Mouse (Mus musculus) heart, embryonic 11.5 days (tissue): ENCODE results near the gene Akap13. TPM values are rescaled to one million over a fixed set of nuclear protein-coding genes. Genes with fewer than 3 reads are reported as not detected.

Source experiments
- ATAC-seq: fragments of 200-750 bp; cut with Nextera tagmentation; replicated peaks from 2 replicates; pipeline ENCODE4 v1.8.0; 2017; ENCODE audit warnings: moderate library complexity; ENCODE audit not compliant: insufficient number of reproducible peaks, low FRiP score, low TSS enrichment
- H3K27ac ChIP-seq: fragments of 300-500 bp; sonication (generic); 2 replicates; pipeline ENCODE4 v1.5.1; 2014; ENCODE audit warnings: mild to moderate bottlenecking, low read depth, low read length
- H3K27me3 ChIP-seq: fragments of 300-500 bp; sonication (generic); 2 replicates; pipeline ENCODE4 v1.6.1; 2014; ENCODE audit warnings: mild to moderate bottlenecking, low read length, mixed read lengths; ENCODE audit not compliant: control insufficient read depth, insufficient read depth
- H3K36me3 ChIP-seq: fragments of 300-500 bp; sonication (generic); 2 replicates; pipeline ENCODE4 v1.6.1; 2014; ENCODE audit warnings: mild to moderate bottlenecking, low read length, moderate library complexity, mixed read lengths; ENCODE audit not compliant: control insufficient read depth, insufficient read depth
- H3K4me1 ChIP-seq: fragments of 300-500 bp; sonication (generic); 2 replicates; pipeline ENCODE4 v1.6.1; 2014; ENCODE audit warnings: low read length; ENCODE audit not compliant: control insufficient read depth, insufficient read depth
- H3K4me2 ChIP-seq: fragments of 300-500 bp; sonication (generic); 2 replicates; pipeline ENCODE4 v1.6.1; 2014; ENCODE audit warnings: mild to moderate bottlenecking, moderate library complexity
- H3K4me3 ChIP-seq: fragments of 300-500 bp; sonication (generic); 2 replicates; pipeline ENCODE4 v1.5.1; 2014; ENCODE audit warnings: low read depth, low read length
- H3K9ac ChIP-seq: fragments of 300-500 bp; sonication (generic); 2 replicates; pipeline ENCODE4 v1.6.1; 2014; ENCODE audit warnings: mild to moderate bottlenecking, low read depth, low read length, moderate library complexity
- H3K9me3 ChIP-seq: fragments of 300-500 bp; sonication (generic); replicated peaks from 2 replicates; pipeline ENCODE4 v1.6.1; 2016; ENCODE audit warnings: low read length; ENCODE audit not compliant: control insufficient read depth
- WGBS: fragments of 180-500 bp; shearing (Covaris S2); extraction: QIAGEN DNeasy Blood & Tissue Kit; methylation state at CpG from one replicate; pipeline ENCODE4 v1.1.7; 2014; ENCODE audit not compliant: insufficient replicate concordance; 5-methylcytosine and 5-hydroxymethylcytosine counted together
- polyA plus RNA-seq: library from polyadenylated mRNA; unstranded; fragments of >200 nt; fragmentation: Nextera tagmentation; extraction: Ambion mirVana; gene quantifications from 2 replicates; pipeline ENCODE4 v1.2.1, GENCODE M21; 2014

The Akap13 gene
- polyA plus RNA-seq, 1 experiment from 2014 or later, result 68.1 TPM

DNA sequence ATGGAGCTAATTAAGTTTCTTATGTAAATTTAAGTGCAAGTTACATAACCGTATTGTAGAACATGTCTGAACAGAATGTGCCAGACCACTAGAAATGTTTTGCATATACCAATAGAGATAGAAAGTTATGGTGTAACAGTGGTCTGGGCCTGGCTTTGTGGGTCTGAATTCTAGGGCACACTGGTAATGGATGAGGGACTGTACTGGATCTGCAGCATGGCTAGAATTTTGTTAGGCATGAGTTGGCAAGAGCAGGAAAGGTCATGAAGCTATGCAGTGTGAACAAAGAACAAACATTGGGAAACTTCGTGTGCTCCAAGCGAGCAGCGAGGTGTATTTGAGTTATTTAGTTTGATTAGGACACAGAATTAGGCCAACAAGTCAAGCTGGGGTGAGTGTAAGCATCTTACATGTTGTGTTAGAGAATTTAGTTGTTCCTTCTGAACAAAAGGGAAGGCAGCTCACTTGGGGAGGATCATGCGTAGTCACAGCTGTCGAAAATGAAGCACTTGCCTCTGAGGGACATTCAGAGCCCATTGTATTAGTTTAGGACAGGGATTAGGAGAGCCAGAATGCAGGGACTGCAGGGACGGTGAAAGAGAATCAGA lies 15.1 kb downstream of the Akap13 start:
- H3K36me3 ChIP-seq, result no peaks in the 10 kb centered on the region
- H3K27me3 ChIP-seq, result no peaks in the 10 kb centered on the region
- no peak for ATAC-seq
- H3K9me3 ChIP-seq, result no peaks in the 10 kb centered on the region
- no peak overlapping the region for H3K9ac ChIP-seq
- no peak overlapping the region for H3K27ac ChIP-seq
- no peak overlapping the region for H3K4me2 ChIP-seq
- 70% methylated on average over 7 of the region's 7 CpGs for WGBS
- no peak overlapping the region for H3K4me3 ChIP-seq
- peaks cover 15% of the 10 kb centered on the region for H3K4me1 ChIP-seq

DNA sequence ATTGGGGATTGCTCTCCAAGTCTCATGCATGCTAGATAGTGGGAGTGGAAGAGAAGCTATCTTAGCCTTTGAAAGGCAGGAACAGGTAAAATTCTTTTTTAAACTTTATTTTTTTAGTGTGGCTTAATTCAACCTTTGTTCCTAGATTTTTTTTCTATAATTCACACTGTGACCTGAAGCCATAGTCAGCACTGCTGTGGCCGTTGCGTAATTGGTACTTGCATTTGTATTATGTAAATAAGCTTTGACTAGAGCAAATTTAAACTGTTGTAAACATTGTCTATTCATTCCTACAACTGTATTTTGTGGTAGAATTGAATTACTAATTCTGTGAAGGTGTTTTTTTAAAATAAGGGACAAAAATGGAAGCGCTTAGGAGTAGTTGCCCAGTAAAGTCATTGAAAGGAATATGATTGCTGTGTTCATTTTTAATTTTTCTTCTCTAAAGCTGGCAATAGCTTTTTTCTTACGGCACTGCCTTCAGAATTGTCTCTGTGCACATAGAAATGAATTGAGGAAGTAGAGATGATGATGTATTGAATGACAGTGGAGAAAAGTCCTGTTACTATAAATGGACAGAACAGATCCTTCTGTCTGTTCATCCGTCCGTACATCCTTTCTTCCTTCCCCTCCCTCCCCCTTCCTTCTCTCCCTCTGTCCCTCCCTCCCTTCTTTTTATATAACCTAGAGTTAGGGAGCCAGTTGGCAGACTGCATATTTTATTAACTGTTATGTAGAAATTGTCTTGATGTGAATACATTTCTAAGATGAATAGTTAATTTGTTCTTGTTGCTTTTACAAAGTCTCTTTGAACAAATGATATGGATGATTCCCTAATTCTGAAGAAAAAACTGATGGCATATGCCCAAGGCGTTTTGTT lies 17.2 kb downstream of the Akap13 start:
- Histone ChIP-seq H3K27me3 (no peaks in the 10 kb centered on the region), H3K4me3 (no peak overlapping the region), H3K9me3 (no peaks in the 10 kb centered on the region), H3K9ac (no peak overlapping the region), H3K36me3 (no peaks in the 10 kb centered on the region), H3K27ac (no peak overlapping the region), H3K4me1 (peaks cover 15% of the 10 kb centered on the region), H3K4me2 (no peak overlapping the region)
- 79% methylated on average over 7 of the region's 7 CpGs for WGBS
- ATAC-seq, result no peak

DNA sequence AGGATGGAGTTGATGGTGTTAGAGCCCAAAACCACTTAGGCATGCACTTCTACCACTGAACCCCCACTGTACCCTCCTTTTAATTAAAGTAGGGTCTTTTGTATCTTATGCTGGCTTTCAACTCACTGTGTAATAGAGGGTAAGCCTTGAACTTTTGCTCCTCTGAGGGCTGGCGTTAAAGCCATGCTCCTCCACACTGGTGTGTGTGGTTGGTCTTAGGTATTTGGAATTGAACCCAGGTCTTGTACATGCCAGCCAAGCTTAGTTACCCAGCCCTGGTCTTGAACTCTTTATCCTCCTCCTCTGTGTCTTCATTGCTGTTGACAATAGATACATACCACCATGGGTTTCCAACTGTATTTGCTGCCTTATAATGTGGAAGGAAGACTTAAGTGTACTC lies 18.0 kb downstream of the Akap13 start:
- Histone ChIP-seq H3K9ac (no peak overlapping the region), H3K4me3 (no peak overlapping the region), H3K4me2 (no peak overlapping the region), H3K36me3 (no peaks in the 10 kb centered on the region), H3K27me3 (no peaks in the 10 kb centered on the region), H3K4me1 (peaks cover 8% of the 10 kb centered on the region; the same call in 1 of the 2 replicates), H3K27ac (no peak overlapping the region), H3K9me3 (no peaks in the 10 kb centered on the region)
- no peak for ATAC-seq
- WGBS, result 86% methylated on average over 1 of the region's 1 CpGs

DNA sequence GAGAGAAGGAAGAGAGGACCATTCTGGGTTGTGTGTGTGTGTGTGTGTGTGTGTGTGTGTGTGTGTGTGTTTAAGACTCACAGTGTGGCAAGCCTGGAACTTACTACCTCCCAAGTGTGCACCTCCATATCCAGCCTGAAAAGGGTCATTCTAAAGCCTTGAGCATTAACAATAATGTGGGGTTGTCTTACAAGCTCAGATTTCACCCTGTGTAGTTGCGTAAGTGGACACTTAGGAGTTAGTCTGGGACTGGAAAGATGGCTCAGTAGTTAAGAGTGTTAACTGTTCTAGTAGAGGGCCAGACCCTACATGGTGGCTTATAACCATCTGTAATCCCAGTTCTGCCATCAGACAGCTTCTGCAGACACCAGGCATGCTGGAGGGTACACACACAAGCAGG lies 18.7 kb downstream of the Akap13 start:
- peaks cover 8% of the 10 kb centered on the region; the same call in 1 of the 2 replicates for H3K4me1 ChIP-seq

DNA sequence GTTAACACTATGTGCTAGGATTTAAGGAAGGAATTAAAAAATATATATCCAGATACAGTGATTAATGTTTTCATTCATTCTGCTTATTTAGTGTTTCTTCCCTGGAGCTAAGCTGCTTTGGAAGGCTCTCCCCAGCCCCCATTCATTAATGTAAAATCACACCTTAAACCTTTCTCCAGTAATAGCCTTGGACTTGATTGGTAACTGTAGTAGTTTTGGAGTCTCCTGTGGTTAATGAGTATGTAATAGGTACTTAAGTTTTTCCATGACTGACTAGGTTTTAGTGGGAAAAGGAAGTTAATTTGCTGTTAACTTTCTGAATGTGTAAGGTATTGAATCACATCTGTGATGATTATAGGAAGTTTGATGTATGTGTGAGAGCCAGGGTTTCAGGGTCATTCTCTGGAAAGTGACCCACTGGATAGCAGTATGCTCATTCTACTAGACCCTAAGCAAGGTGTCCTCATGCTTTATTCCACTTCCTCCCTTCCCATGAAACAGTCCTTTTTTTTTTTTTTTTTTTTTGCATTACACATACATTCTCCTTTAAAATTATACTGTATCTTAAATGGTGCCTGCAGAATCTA lies 19.3 kb downstream of the Akap13 start:
- H3K4me1 ChIP-seq, result peaks cover 8% of the 10 kb centered on the region; the same call in 1 of the 2 replicates
- no peak overlapping the region for H3K27ac ChIP-seq
- H3K27me3 ChIP-seq, result no peaks in the 10 kb centered on the region
- ATAC-seq, result no peak
- H3K36me3 ChIP-seq, result no peaks in the 10 kb centered on the region
- H3K9me3 ChIP-seq, result no peaks in the 10 kb centered on the region
- H3K4me3 ChIP-seq, result no peak overlapping the region
- H3K9ac ChIP-seq, result no peak overlapping the region
- no peak overlapping the region for H3K4me2 ChIP-seq

More for the DNA sequence above, 18.7 kb downstream of the Akap13 start:
- Histone ChIP-seq H3K4me3 (no peak overlapping the region), H3K27ac (no peak overlapping the region), H3K36me3 (no peaks in the 10 kb centered on the region), H3K4me2 (no peak overlapping the region), H3K27me3 (no peaks in the 10 kb centered on the region), H3K9me3 (no peaks in the 10 kb centered on the region), H3K9ac (no peak overlapping the region)
- no peak for ATAC-seq
- WGBS, result 85% methylated on average over 1 of the region's 1 CpGs

DNA sequence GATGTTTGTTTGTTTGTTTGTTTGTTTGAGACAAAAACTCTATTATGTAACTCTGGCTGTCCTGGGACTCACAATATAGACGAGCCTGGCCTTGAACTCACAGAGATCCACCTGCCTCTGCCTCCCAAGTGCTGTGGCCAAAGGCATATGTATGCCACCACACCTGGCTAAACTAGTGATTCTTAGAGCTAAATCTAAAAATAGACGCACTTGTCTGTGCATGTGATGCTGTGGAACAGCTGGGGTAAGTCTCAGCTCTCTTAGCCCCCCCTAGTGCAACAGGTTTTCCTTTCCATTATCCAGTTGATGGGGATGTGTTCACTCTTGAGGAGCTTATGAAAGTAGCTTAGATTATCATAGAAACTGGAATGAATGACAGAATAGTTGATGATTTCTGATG lies 22.7 kb downstream of the Akap13 start:
- Histone ChIP-seq H3K4me2 (no peak overlapping the region), H3K4me1 (0 out of 2 replicates have a peak, but pooled peaks cover 4% of the 10 kb centered on the region), H3K36me3 (no peaks in the 10 kb centered on the region), H3K27me3 (no peaks in the 10 kb centered on the region), H3K4me3 (no peak overlapping the region), H3K9ac (no peak overlapping the region), H3K9me3 (no peaks in the 10 kb centered on the region), H3K27ac (no peak overlapping the region)
- 72% methylated on average over 2 of the region's 2 CpGs for WGBS
- no peak for ATAC-seq

DNA sequence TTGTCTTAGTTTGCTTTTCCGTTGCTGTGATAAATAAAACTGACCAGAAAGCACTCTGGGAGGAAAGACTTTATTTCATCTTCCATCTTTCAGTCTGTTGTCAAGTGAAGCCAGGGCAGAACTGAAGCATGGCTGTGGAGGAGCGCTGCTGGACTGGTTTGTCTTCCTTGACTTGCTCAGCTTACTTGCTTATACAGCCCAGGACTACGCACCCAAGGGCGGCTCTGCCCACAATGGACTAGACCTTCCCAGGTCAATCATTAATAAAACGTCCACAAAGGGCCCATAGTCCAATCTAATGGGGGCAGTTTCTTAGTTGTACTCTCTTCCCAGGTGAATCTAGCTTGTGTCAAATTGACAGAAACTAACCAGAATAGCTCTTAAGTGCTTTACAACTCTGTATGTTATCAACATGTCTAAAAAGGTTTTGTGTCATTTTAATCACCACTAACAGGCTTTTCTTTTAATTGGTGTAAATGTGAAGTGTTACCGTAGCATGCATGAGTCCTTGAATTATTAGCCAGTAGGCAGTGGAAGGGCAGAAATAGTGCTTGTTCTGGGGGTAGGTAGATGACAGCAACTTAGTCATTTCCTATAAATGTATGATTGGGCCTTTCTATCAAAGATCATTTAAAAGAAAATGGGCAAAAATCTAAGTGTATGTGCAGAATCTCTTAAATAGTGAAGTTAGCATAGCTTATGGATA lies 25.5 kb downstream of the Akap13 start:
- no peaks in the 10 kb centered on the region for H3K9me3 ChIP-seq
- peaks cover 9% of the 10 kb centered on the region; the same call in 1 of the 2 replicates for H3K4me1 ChIP-seq
- no peak overlapping the region for H3K4me2 ChIP-seq
- no peaks in the 10 kb centered on the region for H3K36me3 ChIP-seq
- no peak for ATAC-seq
- H3K9ac ChIP-seq, result no peak overlapping the region
- 83% methylated on average over 6 of the region's 6 CpGs for WGBS
- H3K4me3 ChIP-seq, result no peak overlapping the region
- no peak overlapping the region for H3K27ac ChIP-seq
- no peaks in the 10 kb centered on the region for H3K27me3 ChIP-seq

DNA sequence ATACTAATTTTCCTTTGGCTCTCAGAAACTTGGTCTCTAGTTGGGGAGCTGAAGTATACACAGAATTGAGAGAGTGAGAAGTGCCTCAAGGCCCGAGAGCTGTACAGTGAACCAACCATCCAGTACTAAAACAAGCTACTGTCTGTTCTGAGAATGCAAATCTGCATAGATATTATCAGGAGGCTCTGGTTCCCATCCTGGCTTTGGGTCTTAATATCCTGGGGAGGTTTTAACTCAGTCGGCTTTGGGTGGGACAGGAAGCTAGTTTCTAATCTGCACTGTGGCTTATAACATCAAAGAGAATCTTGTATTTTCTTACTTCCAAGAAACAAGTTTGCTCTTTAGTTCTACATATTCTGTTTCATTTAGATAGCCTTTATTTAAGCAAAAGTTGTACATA lies 30.7 kb downstream of the Akap13 start:
- WGBS, result 51% methylated on average over 2 of the region's 2 CpGs
- no peaks in the 10 kb centered on the region for H3K9me3 ChIP-seq

More for the DNA sequence above, 30.7 kb downstream of the Akap13 start:
- no peaks in the 10 kb centered on the region for H3K36me3 ChIP-seq
- H3K27ac ChIP-seq, result no peak overlapping the region
- H3K9ac ChIP-seq, result no peak overlapping the region
- no peak for ATAC-seq
- H3K4me3 ChIP-seq, result no peak overlapping the region
- no peaks in the 10 kb centered on the region for H3K27me3 ChIP-seq
- peaks cover 9% of the 10 kb centered on the region for H3K4me1 ChIP-seq
- no peak overlapping the region for H3K4me2 ChIP-seq
